Mouse (Mus musculus): ENCODE measurements around the gene Rhbdf1. TPM values are rescaled to one million over a fixed set of nuclear protein-coding genes. Genes with fewer than 3 reads are reported as not detected.
A peak's percentile ranks its signal among the peaks of the same experiment; 100 is the strongest.

The Rhbdf1 gene
- total RNA-seq, 2 experiments from 2014 or later: 26.3 to 35.3 TPM

GRCm38 (mm10) chr11:32238093-32238860 lies 16.2 kb upstream of the Rhbdf1 start:
- DNase-seq: peak; percentile 75

DNA sequence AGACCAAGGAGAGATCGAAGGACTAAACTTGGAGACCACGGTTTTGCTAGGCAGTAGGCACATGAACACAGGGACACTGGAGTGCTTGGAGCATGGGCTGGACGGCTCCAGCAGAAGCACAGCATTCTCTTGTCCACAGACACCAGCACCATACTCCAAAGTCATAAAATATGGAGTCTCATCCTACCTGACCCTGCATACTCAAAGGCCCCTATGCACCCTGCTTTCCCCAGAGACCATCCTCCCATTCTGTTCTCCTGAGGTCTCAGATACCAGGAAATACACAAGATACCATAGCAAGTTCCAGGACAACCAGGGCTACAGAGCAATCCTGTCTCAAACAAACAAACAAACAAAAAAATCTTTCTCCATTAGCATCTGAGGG lies 15.3 kb upstream of the Rhbdf1 start:
- DNase-seq: no peak

GRCm38 (mm10) chr11:32236712-32237410 lies 14.8 kb upstream of the Rhbdf1 start:
- DNase-seq: peak; percentile 82

- DNase-seq: no peak
Measured at GRCm38 (mm10) chr11:32236132-32236531, 14.0 kb upstream of the Rhbdf1 start.

DNA sequence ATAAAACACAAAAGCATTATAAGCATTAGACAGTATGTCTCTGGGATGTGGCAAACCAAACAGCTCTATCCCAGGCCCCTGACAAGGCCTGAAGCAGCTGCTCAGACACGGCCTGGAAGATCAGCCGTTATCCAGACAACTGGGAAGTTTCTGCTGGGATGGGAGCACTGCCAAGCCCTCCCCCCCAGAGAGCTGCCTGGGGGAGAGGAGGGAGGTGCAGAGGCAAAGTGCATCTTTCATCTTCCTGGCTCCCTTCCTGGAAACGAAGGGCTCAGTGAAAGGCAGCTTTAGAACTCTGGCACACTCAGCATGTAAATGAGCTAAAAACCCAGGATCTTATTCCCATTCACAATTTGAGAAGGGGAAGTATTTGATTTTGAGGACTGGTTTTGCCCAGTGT lies 13.5 kb upstream of the Rhbdf1 start:
- peak; percentile 83 for DNase-seq

DNA sequence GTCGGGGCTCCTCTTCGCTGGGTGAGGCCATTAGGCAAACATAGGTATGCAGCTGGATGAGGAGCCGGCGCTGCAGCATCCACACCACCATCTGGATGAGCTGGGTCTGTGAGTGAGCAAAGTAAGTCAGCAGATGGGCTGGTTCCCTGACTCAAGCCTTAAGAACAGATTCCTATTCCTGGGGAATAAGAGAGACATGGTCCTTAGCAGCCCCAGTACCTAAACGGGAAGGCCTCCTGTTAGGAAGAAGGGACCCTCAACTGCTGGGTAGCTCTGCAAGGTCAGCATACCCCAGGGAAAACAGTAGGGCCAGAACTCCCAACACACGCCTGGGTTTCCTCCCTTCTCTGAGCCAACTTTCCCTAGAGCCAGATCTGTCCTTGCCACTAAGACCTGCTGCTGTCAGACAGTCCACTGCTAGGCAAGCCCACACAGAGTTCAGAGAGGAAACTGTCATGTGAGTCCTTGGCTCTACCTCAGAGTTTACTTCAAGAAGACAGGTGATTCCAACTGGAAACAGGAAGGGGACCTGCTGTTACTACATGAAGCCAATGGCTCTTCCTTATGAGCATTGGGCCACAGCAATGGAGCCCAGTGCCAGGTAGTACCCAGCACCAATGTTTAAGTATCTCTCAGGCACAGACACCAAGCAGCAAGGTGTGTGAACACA lies 12.9 kb upstream of the Rhbdf1 start:
- DNase-seq: no peak

GRCm38 (mm10) chr11:32233895-32234294 lies 11.8 kb upstream of the Rhbdf1 start:
- DNase-seq: no peak

GRCm38 (mm10) chr11:32232848-32233247 lies 10.7 kb upstream of the Rhbdf1 start:
- DNase-seq: no peak

DNA sequence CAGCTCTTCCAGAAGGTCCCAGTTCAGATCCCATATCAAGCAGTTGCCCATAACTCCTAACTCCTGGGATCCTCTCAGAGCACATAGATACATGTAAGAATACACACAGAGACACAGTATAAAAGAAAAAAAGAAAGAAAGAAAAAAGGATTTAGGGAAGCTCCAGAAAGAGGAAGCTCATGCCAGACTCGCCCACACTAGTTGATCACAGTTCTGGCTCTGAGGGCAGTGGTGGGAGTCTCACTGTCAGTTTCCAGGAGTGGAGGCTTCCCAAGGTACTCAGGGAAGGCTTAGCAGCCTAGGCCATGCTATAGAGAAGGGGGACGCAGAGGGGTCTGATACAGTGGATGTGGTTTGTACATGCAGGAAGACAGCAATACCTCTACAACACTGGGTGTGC lies 9.0 kb upstream of the Rhbdf1 start:
- no peak for DNase-seq

GRCm38 (mm10) chr11:32230220-32230619 lies 8.1 kb upstream of the Rhbdf1 start:
- no peak for DNase-seq

DNA sequence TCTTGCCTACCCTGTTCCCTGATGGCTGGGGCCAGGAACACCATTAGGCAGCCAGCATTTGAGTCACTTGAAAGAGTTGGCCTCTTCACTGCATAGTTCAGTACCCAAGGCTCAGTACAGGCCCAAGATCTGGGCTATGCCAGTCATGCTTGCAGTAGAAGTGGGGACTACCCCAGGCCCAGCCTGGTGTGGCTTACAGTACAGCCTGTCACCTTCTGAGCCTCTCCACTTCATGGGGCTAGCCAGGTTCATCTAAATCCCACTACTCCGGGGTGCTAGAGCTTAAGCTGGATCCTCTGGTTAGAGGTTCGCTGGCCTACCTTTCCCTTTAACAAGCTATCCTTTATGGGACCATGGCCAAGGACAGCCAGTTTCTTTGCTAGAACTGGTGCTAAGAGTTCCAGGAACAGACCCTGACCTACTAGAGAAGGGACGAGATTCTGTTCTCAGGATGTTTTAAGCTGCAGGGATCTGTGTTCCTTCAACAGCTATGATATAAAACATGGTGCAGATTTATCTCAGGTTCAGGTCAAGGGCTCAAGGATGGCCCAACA lies 6.3 kb upstream of the Rhbdf1 start:
- DNase-seq: no peak

GRCm38 (mm10) chr11:32227555-32227954 lies 5.5 kb upstream of the Rhbdf1 start:
- no peak for DNase-seq

DNA sequence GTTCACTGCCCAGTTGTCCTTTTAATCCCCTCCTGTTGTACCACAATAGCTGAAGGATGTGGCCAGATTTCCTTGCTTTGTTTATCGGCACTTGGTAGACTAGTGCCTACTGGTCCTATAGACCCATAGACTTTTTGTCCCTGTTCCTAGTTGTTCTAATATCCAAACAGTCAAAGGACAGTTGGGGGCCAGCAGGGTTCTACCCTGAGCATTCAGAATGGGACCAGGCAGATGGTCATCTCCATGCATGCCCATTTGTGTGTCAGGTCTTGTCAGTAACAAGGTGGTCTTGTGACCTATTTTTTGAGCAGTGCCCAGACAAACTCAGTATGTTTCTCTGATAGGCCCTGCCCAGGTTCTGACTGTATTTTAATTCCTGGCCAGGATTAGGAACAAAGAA lies 4.9 kb upstream of the Rhbdf1 start:
- DNase-seq: no peak

- peak; percentile 89 for DNase-seq
Measured at GRCm38 (mm10) chr11:32226124-32226871, 4.2 kb upstream of the Rhbdf1 start, which contains the start of gene Mpg. Gene Mpg, plus strand, starts transcription at chr11:32226505.

DNA sequence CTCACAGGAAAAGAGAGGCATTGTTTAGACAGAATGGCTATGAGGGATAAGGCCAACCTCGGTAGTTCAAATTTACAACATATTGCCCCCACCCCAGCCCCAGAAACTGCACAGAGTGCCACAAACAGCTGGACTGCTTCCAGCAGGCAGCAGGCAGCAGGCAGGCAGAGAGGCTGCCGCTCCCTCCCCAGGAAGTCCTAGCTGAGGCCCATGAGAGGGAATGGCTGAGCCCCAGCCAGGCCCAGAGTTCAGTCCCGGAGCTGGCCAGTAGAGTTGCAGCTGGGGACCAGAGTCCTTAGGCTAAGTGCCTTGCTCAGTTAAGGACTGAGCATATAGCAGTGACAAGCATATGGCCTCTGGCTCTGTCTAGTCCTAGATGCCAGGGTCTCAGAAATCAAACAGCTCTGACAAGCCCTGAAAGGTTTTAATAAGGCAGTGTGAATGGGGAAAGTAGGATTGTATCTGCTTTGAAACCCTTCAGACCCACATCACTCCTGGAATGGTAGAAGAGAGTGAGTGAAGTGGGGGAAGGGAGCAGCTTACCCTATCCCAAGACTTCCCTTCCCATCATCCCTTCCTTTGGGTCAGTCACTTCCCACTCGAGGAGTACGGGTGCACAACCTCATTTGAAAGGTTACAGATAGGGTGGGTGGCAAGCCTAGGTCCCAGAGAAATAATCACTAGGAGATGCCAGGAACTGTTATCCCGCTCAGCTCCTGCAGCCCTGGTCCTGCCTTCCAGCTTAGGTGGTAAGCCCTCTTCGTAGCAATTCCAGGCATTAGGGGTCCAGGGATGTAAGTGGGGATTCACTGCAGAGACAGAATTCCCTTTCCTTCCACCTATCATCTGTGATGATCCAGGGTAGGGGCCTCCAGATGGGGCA lies 3.4 kb upstream of the Rhbdf1 start:
- peak; percentile 47 for DNase-seq

DNA sequence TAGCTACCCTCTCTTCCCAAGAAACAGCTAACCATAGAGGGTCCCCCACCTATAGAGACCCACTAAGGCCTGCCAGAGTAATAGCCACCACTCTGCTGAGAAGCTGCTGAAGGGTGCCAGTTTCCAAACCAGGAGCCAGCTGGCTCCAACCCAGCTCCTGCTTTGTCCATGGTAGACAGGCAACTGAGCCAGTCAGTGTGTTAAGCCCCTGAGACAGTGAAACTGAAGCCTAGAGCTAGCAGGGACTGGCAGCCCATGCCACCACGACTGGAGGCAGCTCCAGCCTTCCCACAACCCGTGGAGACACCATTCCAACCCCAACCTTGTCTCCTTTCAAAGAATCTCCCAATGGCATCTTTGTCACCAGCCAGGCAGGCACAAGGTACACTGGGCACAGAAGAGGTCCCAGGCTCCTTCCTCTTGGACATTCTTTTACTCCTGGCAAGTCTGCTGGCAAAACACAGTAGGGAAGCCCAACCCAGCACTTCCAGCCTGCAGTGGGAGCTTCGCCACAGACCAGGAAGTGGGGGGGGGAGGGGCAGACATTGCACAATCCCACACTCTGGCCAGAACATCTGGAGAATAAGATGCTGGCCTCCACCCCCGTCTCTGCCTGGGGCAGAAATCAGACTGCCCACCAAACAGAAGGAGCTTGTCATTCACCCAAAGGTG lies 2.5 kb upstream of the Rhbdf1 start:
- peak; percentile 85 for DNase-seq

GRCm38 (mm10) chr11:32223297-32223967 lies 1.3 kb upstream of the Rhbdf1 start:
- DNase-seq: no peak

- DNase-seq: no peak
Measured at GRCm38 (mm10) chr11:32222570-32223194, 582 bp upstream of the Rhbdf1 start.

DNA sequence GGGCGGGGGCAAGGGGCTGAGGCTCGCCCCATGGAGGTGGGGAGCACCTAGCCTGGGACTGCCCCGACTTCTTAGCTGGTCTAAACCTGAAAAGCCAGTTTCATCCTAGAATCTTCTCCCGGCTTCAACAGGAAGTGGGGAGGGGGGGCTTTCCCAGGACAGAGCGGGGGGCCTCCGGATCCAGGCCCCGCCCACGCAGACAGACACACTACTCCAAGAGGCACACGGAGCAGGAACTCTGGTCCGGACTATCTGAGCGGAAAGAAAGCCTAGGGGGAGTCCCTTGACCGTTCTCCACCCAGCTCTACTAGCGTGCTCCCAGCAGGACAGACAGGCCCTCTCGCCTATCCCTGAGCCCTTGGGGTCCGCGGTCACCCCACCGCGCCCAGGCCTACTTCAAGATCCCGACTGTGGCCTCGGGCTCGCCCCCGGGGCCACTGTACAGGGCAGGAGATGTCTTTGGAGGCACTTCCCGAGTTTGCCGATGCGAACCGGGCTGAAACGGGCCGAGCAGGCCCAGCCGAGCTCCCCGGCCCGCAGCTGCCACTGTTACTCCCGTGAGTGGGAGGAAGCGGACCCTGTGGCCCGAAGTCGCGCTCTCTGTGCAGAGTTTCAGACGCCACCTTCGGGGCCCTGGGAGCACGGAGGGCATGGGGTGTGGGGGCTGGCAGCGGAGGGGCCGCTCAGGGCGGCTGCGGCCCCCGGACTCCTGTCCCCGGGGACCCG lies 712 bp downstream of the Rhbdf1 start:
- DNase-seq: peak; percentile 68

All from gastrocnemius, postnatal 10 days (tissue).